Mouse (Mus musculus) MEL (cell line): ENCODE data around the gene Mid1. TPM values are rescaled to one million over a fixed set of nuclear protein-coding genes. Genes with fewer than 3 reads are reported as not detected.
"Not testable (repeated sequence)": the region's sequence is repeated elsewhere in the genome, so short reads cannot be mapped to it uniquely, and the experiment has no call there.

ENCODE experiments used
- DNase-seq: peaks from one replicate; pipeline ENCODE4 v3.0.0; 2011; ENCODE audit warnings: low read depth, low spot score
- H3K27ac ChIP-seq: 2 replicates; pipeline ENCODE4 v1.5.1; 2012; ENCODE audit warnings: low read depth, mild to moderate bottlenecking, control low read depth, low read length, moderate library complexity; ENCODE audit not compliant: control insufficient read depth
- H3K27me3 ChIP-seq, 2 experiments: fragments of 150-350 bp in 1 of 2; sonication (generic) in 1 of 2; 2 replicates each; pipeline ENCODE4 v1.6.1; 2012; ENCODE audit warnings: low read length in 2 of 2, mild to moderate bottlenecking in 2 of 2, improper control_type of control experiment in 1 of 2, moderate library complexity in 1 of 2; ENCODE audit not compliant: insufficient read depth in 2 of 2, control insufficient read depth in 1 of 2
- H3K36me3 ChIP-seq, 2 experiments: 2 replicates each; pipeline ENCODE4 v1.6.1; 2012 to 2014; ENCODE audit warnings: low read length in 2 of 2, improper control_type of control experiment in 1 of 2, inconsistent platforms in 1 of 2, mild to moderate bottlenecking in 1 of 2; ENCODE audit not compliant: insufficient read depth in 2 of 2, control insufficient read depth in 1 of 2
- H3K4me1 ChIP-seq, 2 experiments: fragments of 150-350 bp in 1 of 2; sonication (generic) in 1 of 2; 2 replicates each; pipeline ENCODE4 v1.6.1; 2012; ENCODE audit warnings: low read length in 2 of 2, improper control_type of control experiment in 1 of 2, mild to moderate bottlenecking in 1 of 2; ENCODE audit not compliant: insufficient read depth in 2 of 2, control insufficient read depth in 1 of 2
- H3K4me3 ChIP-seq, 2 experiments: fragments of 150-350 bp in 1 of 2; sonication (generic) in 1 of 2; 2 replicates each; pipeline ENCODE4 v1.5.1; 2012; ENCODE audit warnings: low read depth in 2 of 2, low read length in 2 of 2, mild to moderate bottlenecking in 2 of 2, moderate library complexity in 2 of 2, control low read depth in 1 of 2, improper control_type of control experiment in 1 of 2; ENCODE audit not compliant: control insufficient read depth in 1 of 2, insufficient read depth in 1 of 2
- H3K79me2 ChIP-seq: 2 replicates; pipeline ENCODE4 v1.6.1; 2012; ENCODE audit warnings: mild to moderate bottlenecking, low read length, moderate library complexity; ENCODE audit not compliant: control insufficient read depth, poor library complexity, insufficient read depth
- H3K9ac ChIP-seq: 2 replicates; pipeline ENCODE4 v1.6.1; 2012; ENCODE audit warnings: low read depth, mild to moderate bottlenecking, control low read depth, low read length, moderate library complexity; ENCODE audit not compliant: control insufficient read depth, poor library complexity, severe bottlenecking
- H3K9me3 ChIP-seq: fragments of 150-350 bp; sonication (generic); replicated peaks from 2 replicates; pipeline ENCODE4 v1.6.1; 2012; ENCODE audit warnings: mild to moderate bottlenecking, low read length, improper control_type of control experiment, moderate library complexity; ENCODE audit not compliant: insufficient read depth
- CTCF ChIP-seq, 3 experiments: IDR thresholded peaks in 2 of 3; conservative IDR thresholded peaks in 1 of 3; 2 replicates each; pipeline ENCODE4 v1.5.1; 2011 to 2012; ENCODE audit warnings: low read length in 3 of 3, low read depth in 2 of 3, mild to moderate bottlenecking in 2 of 3, improper control_type of control experiment in 1 of 3, inconsistent platforms in 1 of 3, mixed read lengths in 1 of 3, moderate library complexity in 1 of 3; ENCODE audit not compliant: control insufficient read depth in 1 of 3, insufficient read depth in 1 of 3, poor library complexity in 1 of 3, severe bottlenecking in 1 of 3
- POLR2AphosphoS5 ChIP-seq: IDR thresholded peaks from 2 replicates; pipeline ENCODE4 v1.6.1; 2012; ENCODE audit warnings: low read depth, borderline replicate concordance, mild to moderate bottlenecking, inconsistent platforms, low read length, moderate library complexity, mixed read lengths
- TAL1 ChIP-seq: IDR thresholded peaks from 2 replicates; pipeline ENCODE4 v1.6.1; 2012; ENCODE audit warnings: mild to moderate bottlenecking, inconsistent platforms, low read length, moderate library complexity, mixed read lengths
- polyA plus RNA-seq, 2 experiments: library from polyadenylated mRNA; stranded (reverse) in 1 of 2; unstranded in 1 of 2; fragments of >175 nt in 1 of 2; fragments of >200 nt in 1 of 2; gene quantifications; 2 replicates each; pipeline versions ENCODE4 v1.2.1 to v1.2.4; 2012; ENCODE audit warnings: low replicate concordance in 2 of 2, low read depth in 1 of 2; ENCODE audit not compliant: insufficient read length in 2 of 2, insufficient read depth in 1 of 2, missing spikeins in 1 of 2
- total RNA-seq: library from RNA; depleted of rRNA; stranded (reverse); fragments of 300-350 nt; gene quantifications from 2 replicates; pipeline ENCODE4 v1.2.3, GENCODE M21; 2012

Mid1 gene
- total and polyA plus RNA-seq, 3 experiments, result 1.4 to 7.8 TPM; not detected in 1

DNA sequence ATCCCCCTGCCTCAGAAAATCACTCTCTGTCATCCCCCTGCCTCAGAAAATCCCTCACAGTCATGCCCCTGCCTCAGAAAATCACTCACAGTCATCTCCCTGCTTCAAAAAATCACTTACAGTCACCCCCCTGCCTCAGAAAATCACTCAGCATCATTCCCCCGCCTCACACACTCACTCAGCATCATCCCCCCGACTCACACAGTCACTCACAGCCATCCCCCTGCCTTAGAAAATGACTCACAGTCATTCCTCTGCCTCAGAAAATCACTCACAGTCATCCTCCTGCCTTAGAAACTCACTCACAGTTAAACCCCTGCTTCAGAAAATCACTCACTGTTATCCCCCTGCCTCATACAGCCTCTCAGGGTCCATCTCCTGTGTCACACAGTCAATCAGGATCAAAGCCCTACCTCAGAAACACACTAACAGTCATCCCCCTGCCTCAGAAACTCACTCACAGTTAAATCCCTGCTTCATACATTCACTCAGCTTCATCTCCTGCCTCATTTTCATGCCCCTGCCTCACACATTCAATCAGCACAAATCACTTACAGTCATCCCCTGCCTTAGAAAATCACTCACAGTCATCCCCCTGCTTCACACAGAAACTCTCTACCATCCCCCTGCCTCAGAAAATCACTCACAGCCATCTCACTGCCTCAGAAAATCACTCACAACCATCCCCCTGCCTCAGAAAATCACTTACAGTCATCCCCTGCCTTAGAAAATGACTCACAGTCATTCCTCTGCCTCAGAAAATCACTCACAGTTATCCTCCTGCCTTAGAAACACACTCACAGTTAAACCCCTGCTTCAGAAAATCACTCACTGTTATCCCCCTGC, 310.1 kb downstream of the Mid1 start:
- H3K9me3 ChIP-seq, result not testable (repeated sequence)
- TF ChIP-seq TAL1 (0 out of 2 replicates have a peak, but pooled peaks have one; percentile 6), CTCF (IDR thresholded peaks at IDR 0.05 in 2 of 3, conservative IDR thresholded peaks at IDR 0.05 in 1 of 3; ENCODE audit: control insufficient read depth in 1 of 3, insufficient read depth in 1 of 3, low read depth in 2 of 3, low read length in 3 of 3, poor library complexity in 1 of 3, severe bottlenecking in 1 of 3) (peak in 1 of 3 experiments; percentile 2; a peak in 1 of 6 replicates), POLR2AphosphoS5 (0 out of 2 replicates have a peak, but pooled peaks have one; percentile 61)
- TF ChIP-seq, all 39 proteins: peak for 3; not testable (repeated sequence) for 36
- H3K9ac ChIP-seq, H3K36me3 ChIP-seq, H3K27me3 ChIP-seq, H3K27ac ChIP-seq, H3K79me2 ChIP-seq, H3K4me3 ChIP-seq, H3K4me1 ChIP-seq: not testable (repeated sequence)
- peak; percentile 93 for DNase-seq

DNA sequence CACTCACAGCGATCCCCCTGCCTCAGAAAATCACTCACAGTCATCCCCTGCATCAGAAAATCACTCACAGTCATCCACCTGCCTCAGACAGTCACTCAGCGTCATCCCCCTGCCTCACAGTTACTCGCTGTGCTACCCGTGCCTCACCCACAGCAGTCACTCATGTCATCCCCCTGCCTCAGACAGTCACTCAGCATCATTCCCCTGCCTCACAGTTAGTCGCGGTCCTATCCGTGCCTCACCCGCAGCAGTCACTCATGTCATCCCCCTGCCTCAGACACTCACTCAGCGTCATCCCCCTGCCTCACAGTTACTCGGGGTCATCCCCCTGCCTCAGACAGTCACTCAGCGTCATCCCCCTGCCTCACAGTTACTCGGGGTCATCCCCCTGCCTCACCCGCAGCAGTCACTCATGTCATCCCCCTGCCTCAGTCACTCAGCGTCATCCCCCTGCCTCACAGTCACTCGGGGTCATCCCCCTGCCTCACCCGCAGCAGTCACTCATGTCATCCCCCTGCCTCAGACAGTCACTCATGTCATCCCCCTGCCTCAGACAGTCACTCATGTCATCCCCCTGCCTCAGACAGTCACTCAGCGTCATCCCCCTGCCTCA, 311.0 kb downstream of the Mid1 start:
- H3K9ac ChIP-seq, H3K9me3 ChIP-seq, H3K36me3 ChIP-seq, H3K27me3 ChIP-seq, H3K27ac ChIP-seq, H3K4me3 ChIP-seq, H3K79me2 ChIP-seq, H3K4me1 ChIP-seq: not testable (repeated sequence)
- peak; percentile 73 for DNase-seq

DNA sequence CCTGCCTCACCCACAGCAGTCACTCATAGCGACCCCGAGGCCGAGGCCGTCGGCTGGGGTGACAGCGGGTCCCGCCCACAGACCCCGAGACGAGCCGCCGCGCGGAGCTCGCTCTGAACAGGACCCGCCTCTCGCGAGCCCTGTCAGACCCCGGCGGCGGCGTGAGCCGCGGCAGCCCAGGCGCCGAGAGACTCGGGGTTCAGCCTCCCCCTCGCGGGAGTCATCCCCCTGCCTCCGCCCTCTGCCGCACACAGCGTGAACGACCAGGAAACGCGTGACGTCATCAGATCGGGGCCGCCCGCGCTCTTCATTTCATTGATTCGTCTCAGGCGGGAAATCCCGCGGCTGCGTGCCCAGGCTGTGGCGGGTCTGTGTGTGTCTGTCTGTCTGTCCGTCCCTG, 311.9 kb downstream of the Mid1 start:
- not testable (repeated sequence) for H3K79me2 ChIP-seq

DNA sequence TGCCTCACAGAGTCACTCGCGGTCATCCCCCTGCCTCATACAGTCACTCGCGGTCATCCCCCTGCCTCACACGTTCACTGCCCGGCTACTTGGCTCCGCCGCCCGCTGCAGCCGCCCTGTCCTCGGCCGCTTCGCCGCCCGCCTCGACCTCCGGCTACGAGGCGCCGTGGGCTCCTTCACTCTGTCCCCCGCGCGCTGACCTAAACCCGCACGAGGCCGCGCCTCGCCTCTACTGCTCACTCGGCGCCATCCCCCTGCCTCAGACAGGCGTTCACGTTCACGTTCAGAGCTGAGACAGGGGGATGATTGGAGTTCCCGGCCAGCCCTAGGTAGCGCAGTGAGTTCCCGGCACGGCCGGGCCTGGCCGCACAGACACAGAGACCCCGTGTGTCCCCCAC, 312.5 kb downstream of the Mid1 start:
- H3K79me2 ChIP-seq, H3K9me3 ChIP-seq, H3K36me3 ChIP-seq, H3K4me3 ChIP-seq, H3K27ac ChIP-seq, H3K27me3 ChIP-seq, DNase-seq, H3K4me1 ChIP-seq, H3K9ac ChIP-seq: not testable (repeated sequence)

More for the DNA sequence above, 311.9 kb downstream of the Mid1 start:
- not testable (repeated sequence) for H3K4me3 ChIP-seq, H3K9me3 ChIP-seq, H3K4me1 ChIP-seq, DNase-seq, H3K36me3 ChIP-seq, H3K27me3 ChIP-seq, H3K27ac ChIP-seq, H3K9ac ChIP-seq
